Mouse (Mus musculus): ENCODE data around the gene Mfsd9. TPM values are rescaled to one million over a fixed set of nuclear protein-coding genes. Genes with fewer than 3 reads are reported as not detected.

Mfsd9 gene
- polyA plus RNA-seq, 1 experiment from 2014 or later, result 4.4 TPM

- no peak for ATAC-seq (ENCODE audit: low read depth)
- 80% methylated on average over 3 of the region's 3 CpGs for WGBS
- no peak overlapping the region for H3K4me3 ChIP-seq (ENCODE audit: low read depth, low read length)
Measured at GRCm38 (mm10) chr1:40808643-40809042, 18.2 kb upstream of the Mfsd9 start.

GRCm38 (mm10) chr1:40805891-40806290 is 15.4 kb upstream of the Mfsd9 start:
- no peak for ATAC-seq (ENCODE audit: low read depth)
- no peak overlapping the region for H3K27ac ChIP-seq (replicated peaks; ENCODE audit: low read depth, low read length)
- no peak overlapping the region for H3K4me2 ChIP-seq (ENCODE audit: low read depth, low read length)
- no peak for DNase-seq (ENCODE audit: low spot score)
- no peaks in the 10 kb centered on the region for H3K4me1 ChIP-seq (ENCODE audit: control insufficient read depth, insufficient read depth, low read length)
- no peaks in the 10 kb centered on the region for H3K9me3 ChIP-seq (ENCODE audit: control insufficient read depth, low read length)
- 88% methylated on average over 11 of the region's 11 CpGs for WGBS
- no peak overlapping the region for H3K9ac ChIP-seq (ENCODE audit: low read depth, low read length)
- H3K36me3 ChIP-seq (ENCODE audit: control insufficient read depth, insufficient read depth, low read length), result no peaks in the 10 kb centered on the region
- H3K27me3 ChIP-seq (replicated peaks; ENCODE audit: control insufficient read depth, insufficient read depth, low read length), result no peaks in the 10 kb centered on the region
- no peak overlapping the region for H3K4me3 ChIP-seq (ENCODE audit: low read depth, low read length)

More at GRCm38 (mm10) chr1:40808643-40809042, 18.2 kb upstream of the Mfsd9 start:
- H3K9me3 ChIP-seq (ENCODE audit: control insufficient read depth, low read length), result no peaks in the 10 kb centered on the region
- H3K36me3 ChIP-seq (ENCODE audit: control insufficient read depth, insufficient read depth, low read length), result no peaks in the 10 kb centered on the region
- H3K9ac ChIP-seq (ENCODE audit: low read depth, low read length), result no peak overlapping the region
- no peak for DNase-seq (ENCODE audit: low spot score)
- H3K4me2 ChIP-seq (ENCODE audit: low read depth, low read length), result no peak overlapping the region
- H3K27ac ChIP-seq (replicated peaks; ENCODE audit: low read depth, low read length), result no peak overlapping the region
- H3K4me1 ChIP-seq (ENCODE audit: control insufficient read depth, insufficient read depth, low read length), result no peaks in the 10 kb centered on the region
- H3K27me3 ChIP-seq (replicated peaks; ENCODE audit: control insufficient read depth, insufficient read depth, low read length), result no peaks in the 10 kb centered on the region

- WGBS, result 66% methylated on average over 9 of the region's 9 CpGs
- ATAC-seq (ENCODE audit: low read depth) (no peak), DNase-seq (ENCODE audit: low spot score) (peak; percentile 28)
- H3K4me3 ChIP-seq (ENCODE audit: low read depth, low read length), result no peak within 1 kb of the TSS
- H3K36me3 ChIP-seq (ENCODE audit: control insufficient read depth, insufficient read depth, low read length), result no peaks in the 10 kb centered on the region
- no peak within 1 kb of the TSS for H3K9ac ChIP-seq (ENCODE audit: low read depth, low read length)
- no peak within 1 kb of the TSS for H3K27ac ChIP-seq (replicated peaks; ENCODE audit: low read depth, low read length)
- H3K27me3 ChIP-seq (replicated peaks; ENCODE audit: control insufficient read depth, insufficient read depth, low read length), result no peaks in the 10 kb centered on the region
- no peak within 1 kb of the TSS for H3K4me2 ChIP-seq (ENCODE audit: low read depth, low read length)
- H3K4me1 ChIP-seq (ENCODE audit: control insufficient read depth, insufficient read depth, low read length), result no peaks in the 10 kb centered on the region
- no peaks in the 10 kb centered on the region for H3K9me3 ChIP-seq (ENCODE audit: control insufficient read depth, low read length)
Measured at GRCm38 (mm10) chr1:40805351-40805750, 14.9 kb upstream of the Mfsd9 start, which contains the start of gene Tmem182. Gene Tmem182, plus strand, starts transcription at chr1:40805601.

GRCm38 (mm10) chr1:40804118-40804517 is 13.6 kb upstream of the Mfsd9 start:
- Histone ChIP-seq H3K4me2 (ENCODE audit: low read depth, low read length) (no peak overlapping the region), H3K9ac (ENCODE audit: low read depth, low read length) (no peak overlapping the region), H3K36me3 (ENCODE audit: control insufficient read depth, insufficient read depth, low read length) (no peaks in the 10 kb centered on the region), H3K27ac (replicated peaks; ENCODE audit: low read depth, low read length) (no peak overlapping the region), H3K4me3 (ENCODE audit: low read depth, low read length) (no peak overlapping the region), H3K9me3 (ENCODE audit: control insufficient read depth, low read length) (no peaks in the 10 kb centered on the region), H3K4me1 (ENCODE audit: control insufficient read depth, insufficient read depth, low read length) (no peaks in the 10 kb centered on the region), H3K27me3 (replicated peaks; ENCODE audit: control insufficient read depth, insufficient read depth, low read length) (no peaks in the 10 kb centered on the region)
- DNase-seq (ENCODE audit: low spot score) (no peak), ATAC-seq (ENCODE audit: low read depth) (no peak)
- WGBS, result 83% methylated on average over 12 of the region's 12 CpGs

GRCm38 (mm10) chr1:40802759-40803158 is 12.3 kb upstream of the Mfsd9 start:
- no peak for ATAC-seq (ENCODE audit: low read depth)

GRCm38 (mm10) chr1:40800908-40801307 is 10.4 kb upstream of the Mfsd9 start:
- DNase-seq (ENCODE audit: low spot score), result no peak
- 82% methylated on average over 5 of the region's 5 CpGs for WGBS
- ATAC-seq (ENCODE audit: low read depth), result no peak

More at GRCm38 (mm10) chr1:40802759-40803158, 12.3 kb upstream of the Mfsd9 start:
- H3K27ac ChIP-seq (replicated peaks; ENCODE audit: low read depth, low read length), result no peak overlapping the region
- peak; percentile 60 for DNase-seq (ENCODE audit: low spot score)
- H3K36me3 ChIP-seq (ENCODE audit: control insufficient read depth, insufficient read depth, low read length), result no peaks in the 10 kb centered on the region
- WGBS, result 24% methylated on average over 3 of the region's 3 CpGs
- H3K4me3 ChIP-seq (ENCODE audit: low read depth, low read length), result no peak overlapping the region
- no peak overlapping the region for H3K4me2 ChIP-seq (ENCODE audit: low read depth, low read length)
- no peak overlapping the region for H3K9ac ChIP-seq (ENCODE audit: low read depth, low read length)
- no peaks in the 10 kb centered on the region for H3K4me1 ChIP-seq (ENCODE audit: control insufficient read depth, insufficient read depth, low read length)
- H3K27me3 ChIP-seq (replicated peaks; ENCODE audit: control insufficient read depth, insufficient read depth, low read length), result no peaks in the 10 kb centered on the region
- no peaks in the 10 kb centered on the region for H3K9me3 ChIP-seq (ENCODE audit: control insufficient read depth, low read length)

GRCm38 (mm10) chr1:40799121-40799520 is 8.6 kb upstream of the Mfsd9 start:
- Histone ChIP-seq H3K4me2 (ENCODE audit: low read depth, low read length) (no peak overlapping the region), H3K27ac (replicated peaks; ENCODE audit: low read depth, low read length) (no peak overlapping the region), H3K9ac (ENCODE audit: low read depth, low read length) (no peak overlapping the region), H3K27me3 (replicated peaks; ENCODE audit: control insufficient read depth, insufficient read depth, low read length) (no peaks in the 10 kb centered on the region), H3K4me3 (ENCODE audit: low read depth, low read length) (no peak overlapping the region), H3K4me1 (ENCODE audit: control insufficient read depth, insufficient read depth, low read length) (no peaks in the 10 kb centered on the region), H3K9me3 (ENCODE audit: control insufficient read depth, low read length) (no peaks in the 10 kb centered on the region), H3K36me3 (ENCODE audit: control insufficient read depth, insufficient read depth, low read length) (no peaks in the 10 kb centered on the region)
- WGBS, result 88% methylated on average over 8 of the region's 8 CpGs
- DNase-seq (ENCODE audit: low spot score) (no peak), ATAC-seq (ENCODE audit: low read depth) (no peak)

More at GRCm38 (mm10) chr1:40800908-40801307, 10.4 kb upstream of the Mfsd9 start:
- no peak overlapping the region for H3K9ac ChIP-seq (ENCODE audit: low read depth, low read length)
- no peak overlapping the region for H3K4me2 ChIP-seq (ENCODE audit: low read depth, low read length)
- no peaks in the 10 kb centered on the region for H3K9me3 ChIP-seq (ENCODE audit: control insufficient read depth, low read length)
- H3K4me3 ChIP-seq (ENCODE audit: low read depth, low read length), result no peak overlapping the region
- H3K27me3 ChIP-seq (replicated peaks; ENCODE audit: control insufficient read depth, insufficient read depth, low read length), result no peaks in the 10 kb centered on the region
- no peaks in the 10 kb centered on the region for H3K4me1 ChIP-seq (ENCODE audit: control insufficient read depth, insufficient read depth, low read length)
- H3K27ac ChIP-seq (replicated peaks; ENCODE audit: low read depth, low read length), result no peak overlapping the region
- no peaks in the 10 kb centered on the region for H3K36me3 ChIP-seq (ENCODE audit: control insufficient read depth, insufficient read depth, low read length)

GRCm38 (mm10) chr1:40797348-40797747 is 6.9 kb upstream of the Mfsd9 start:
- H3K9ac ChIP-seq (ENCODE audit: low read depth, low read length), result no peak overlapping the region
- 12% methylated on average over 5 of the region's 5 CpGs for WGBS
- ATAC-seq (ENCODE audit: low read depth), result peak; percentile 47; the same call in 1 of the 2 replicates
- peak; percentile 59 for DNase-seq (ENCODE audit: low spot score)
- no peak overlapping the region for H3K4me3 ChIP-seq (ENCODE audit: low read depth, low read length)
- no peaks in the 10 kb centered on the region for H3K9me3 ChIP-seq (ENCODE audit: control insufficient read depth, low read length)
- H3K4me2 ChIP-seq (ENCODE audit: low read depth, low read length), result no peak overlapping the region
- no peaks in the 10 kb centered on the region for H3K27me3 ChIP-seq (replicated peaks; ENCODE audit: control insufficient read depth, insufficient read depth, low read length)
- H3K4me1 ChIP-seq (ENCODE audit: control insufficient read depth, insufficient read depth, low read length), result no peaks in the 10 kb centered on the region
- no peaks in the 10 kb centered on the region for H3K36me3 ChIP-seq (ENCODE audit: control insufficient read depth, insufficient read depth, low read length)
- H3K27ac ChIP-seq (replicated peaks; ENCODE audit: low read depth, low read length), result no peak overlapping the region

- no peak overlapping the region for H3K4me3 ChIP-seq (ENCODE audit: low read depth, low read length)
- 91% methylated on average over 1 of the region's 1 CpGs for WGBS
- no peaks in the 10 kb centered on the region for H3K9me3 ChIP-seq (ENCODE audit: control insufficient read depth, low read length)
- no peak for ATAC-seq (ENCODE audit: low read depth)
- H3K4me1 ChIP-seq (ENCODE audit: control insufficient read depth, insufficient read depth, low read length), result no peaks in the 10 kb centered on the region
- no peaks in the 10 kb centered on the region for H3K36me3 ChIP-seq (ENCODE audit: control insufficient read depth, insufficient read depth, low read length)
- H3K9ac ChIP-seq (ENCODE audit: low read depth, low read length), result no peak overlapping the region
- H3K27me3 ChIP-seq (replicated peaks; ENCODE audit: control insufficient read depth, insufficient read depth, low read length), result no peaks in the 10 kb centered on the region
- no peak for DNase-seq (ENCODE audit: low spot score)
- H3K4me2 ChIP-seq (ENCODE audit: low read depth, low read length), result no peak overlapping the region
- no peak overlapping the region for H3K27ac ChIP-seq (replicated peaks; ENCODE audit: low read depth, low read length)
Measured at GRCm38 (mm10) chr1:40795508-40795907, 5.0 kb upstream of the Mfsd9 start.

Measured in embryonic facial prominence, embryonic 14.5 days (tissue).